Mouse (Mus musculus) midbrain, embryonic 15.5 days (tissue): ENCODE data around the gene Hes1. TPM values are rescaled to one million over a fixed set of nuclear protein-coding genes. Genes with fewer than 3 reads are reported as not detected.
A peak's percentile ranks its signal among the peaks of the same experiment; 100 is the strongest.

Source experiments
- ATAC-seq: fragments of 200-750 bp; cut with Nextera tagmentation; replicated peaks from 2 replicates; pipeline ENCODE4 v1.8.0; 2017; ENCODE audit warnings: moderate TSS enrichment
- H3K27ac ChIP-seq: fragments of 300-500 bp; sonication (generic); 2 replicates; pipeline ENCODE4 v1.5.1; 2015; ENCODE audit warnings: mild to moderate bottlenecking, inconsistent platforms
- H3K27me3 ChIP-seq: fragments of 300-500 bp; sonication (generic); replicated peaks from 2 replicates; pipeline ENCODE4 v1.6.1; 2015; ENCODE audit warnings: inconsistent platforms
- H3K36me3 ChIP-seq: fragments of 300-500 bp; sonication (generic); replicated peaks from 2 replicates; pipeline ENCODE4 v1.6.1; 2015; ENCODE audit warnings: inconsistent platforms
- H3K4me1 ChIP-seq: fragments of 300-500 bp; sonication (generic); 2 replicates; pipeline ENCODE4 v1.6.1; 2015; ENCODE audit warnings: inconsistent platforms
- H3K4me2 ChIP-seq: fragments of 300-500 bp; sonication (generic); 2 replicates; pipeline ENCODE4 v1.6.1; 2015; ENCODE audit warnings: inconsistent platforms, mild to moderate bottlenecking, moderate library complexity
- H3K4me3 ChIP-seq: fragments of 300-500 bp; sonication (generic); 2 replicates; pipeline ENCODE4 v1.5.1; 2015; ENCODE audit warnings: mild to moderate bottlenecking, inconsistent platforms
- H3K9ac ChIP-seq: fragments of 300-500 bp; sonication (generic); 2 replicates; pipeline ENCODE4 v1.6.1; 2015; ENCODE audit warnings: mild to moderate bottlenecking, inconsistent platforms
- H3K9me3 ChIP-seq: fragments of 300-500 bp; sonication (generic); 2 replicates; pipeline ENCODE4 v1.6.1; 2016; ENCODE audit warnings: inconsistent platforms
- WGBS: fragments of 180-500 bp; shearing (Covaris S2); methylation state at CpG from one replicate; pipeline ENCODE4 v1.1.7; 2015; ENCODE audit warnings: mixed read lengths; 5-methylcytosine and 5-hydroxymethylcytosine counted together
- polyA plus RNA-seq: library from polyadenylated mRNA; unstranded; fragments of >200 nt; fragmentation: Nextera tagmentation; extraction: Ambion mirVana; gene quantifications from 2 replicates; pipeline ENCODE4 v1.2.1, GENCODE M21; 2015

Gene Hes1
- polyA plus RNA-seq, 1 experiment from 2014 or later = 12.4 TPM

DNA sequence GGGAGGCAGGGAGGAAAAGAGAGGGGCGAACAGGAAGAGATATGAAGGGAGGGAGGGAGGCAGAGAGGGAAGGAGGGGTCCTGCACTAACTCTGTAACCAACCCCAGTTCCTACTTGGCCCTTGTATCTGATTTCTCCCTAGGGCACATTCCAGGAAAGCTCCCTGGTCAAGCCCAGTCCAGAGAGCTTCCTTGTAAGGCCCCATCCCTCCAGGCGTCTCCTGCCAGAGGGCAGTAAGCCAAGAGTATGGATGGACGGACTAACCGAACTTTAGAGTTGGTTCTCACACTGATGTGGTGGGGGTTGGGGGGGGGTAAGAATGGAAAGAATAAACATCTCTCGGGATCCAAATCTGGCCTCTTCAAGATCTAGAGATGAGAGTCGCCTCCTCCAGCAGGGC is 29.7 kb upstream of the Hes1 start:
- H3K9me3 ChIP-seq = no peaks in the 10 kb centered on the region
- H3K36me3 ChIP-seq = no peaks in the 10 kb centered on the region
- H3K9ac ChIP-seq = no peak overlapping the region
- H3K4me1 ChIP-seq = peaks cover 5% of the 10 kb centered on the region
- 77% methylated on average over 6 of the region's 6 CpGs for WGBS
- no peak overlapping the region for H3K27ac ChIP-seq
- peaks cover 10% of the 10 kb centered on the region for H3K27me3 ChIP-seq
- no peak overlapping the region for H3K4me3 ChIP-seq
- H3K4me2 ChIP-seq = no peak overlapping the region
- no peak for ATAC-seq

- Histone ChIP-seq H3K4me2 (no peak overlapping the region), H3K4me3 (no peak overlapping the region), H3K4me1 (peaks cover 5% of the 10 kb centered on the region), H3K27me3 (peaks cover 6% of the 10 kb centered on the region), H3K9me3 (no peaks in the 10 kb centered on the region), H3K36me3 (no peaks in the 10 kb centered on the region), H3K9ac (no peak overlapping the region), H3K27ac (no peak overlapping the region)
- WGBS = 83% methylated on average over 5 of the region's 5 CpGs
- no peak for ATAC-seq
Observed at GRCm38 (mm10) chr16:30034979-30035440, 29.2 kb upstream of the Hes1 start.

DNA sequence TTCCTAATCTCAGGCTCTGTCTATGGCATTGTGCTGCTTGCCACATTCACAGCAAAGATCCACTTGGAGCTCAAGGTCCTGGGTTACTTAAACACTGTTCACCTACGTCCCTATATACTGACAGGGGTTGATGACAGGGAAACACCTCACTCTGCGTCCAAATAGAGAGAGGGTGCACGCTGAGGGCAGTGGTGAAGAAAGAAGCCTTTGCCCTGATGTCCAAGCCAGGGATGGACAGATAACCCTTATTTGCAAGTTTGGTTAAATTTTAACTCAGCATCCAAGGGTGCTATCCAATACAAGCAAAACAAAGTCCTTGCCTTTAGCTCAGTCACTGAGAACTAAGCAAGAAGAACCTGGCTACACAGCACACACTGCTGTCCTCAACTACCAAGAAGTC is 28.1 kb upstream of the Hes1 start:
- Histone ChIP-seq H3K4me2 (no peak overlapping the region), H3K27me3 (peaks cover 3% of the 10 kb centered on the region), H3K4me1 (peaks cover 5% of the 10 kb centered on the region), H3K9me3 (no peaks in the 10 kb centered on the region), H3K4me3 (no peak overlapping the region), H3K9ac (no peak overlapping the region), H3K36me3 (no peaks in the 10 kb centered on the region), H3K27ac (no peak overlapping the region)
- ATAC-seq = no peak
- 88% methylated on average over 3 of the region's 3 CpGs for WGBS

- H3K27me3 ChIP-seq = peaks cover 3% of the 10 kb centered on the region
- peaks cover 5% of the 10 kb centered on the region for H3K4me1 ChIP-seq
- H3K4me2 ChIP-seq = no peak overlapping the region
- ATAC-seq = peak; percentile 62
- WGBS = 22% methylated on average over 15 of the region's 17 CpGs
- no peaks in the 10 kb centered on the region for H3K9me3 ChIP-seq
- no peak overlapping the region for H3K4me3 ChIP-seq
- H3K27ac ChIP-seq = no peak overlapping the region
- no peak overlapping the region for H3K9ac ChIP-seq
- H3K36me3 ChIP-seq = no peaks in the 10 kb centered on the region
Observed at GRCm38 (mm10) chr16:30038663-30039593, 25.3 kb upstream of the Hes1 start.

- H3K36me3 ChIP-seq = no peaks in the 10 kb centered on the region
- no peak for ATAC-seq
- H3K9ac ChIP-seq = no peak overlapping the region
- H3K9me3 ChIP-seq = no peaks in the 10 kb centered on the region
- H3K4me1 ChIP-seq = peaks cover 5% of the 10 kb centered on the region
- no peak overlapping the region for H3K4me2 ChIP-seq
- H3K27me3 ChIP-seq = peaks cover 3% of the 10 kb centered on the region
- H3K27ac ChIP-seq = no peak overlapping the region
- WGBS = 79% methylated on average over 2 of the region's 2 CpGs
- H3K4me3 ChIP-seq = no peak overlapping the region
Observed at GRCm38 (mm10) chr16:30039841-30040240, 24.3 kb upstream of the Hes1 start.

DNA sequence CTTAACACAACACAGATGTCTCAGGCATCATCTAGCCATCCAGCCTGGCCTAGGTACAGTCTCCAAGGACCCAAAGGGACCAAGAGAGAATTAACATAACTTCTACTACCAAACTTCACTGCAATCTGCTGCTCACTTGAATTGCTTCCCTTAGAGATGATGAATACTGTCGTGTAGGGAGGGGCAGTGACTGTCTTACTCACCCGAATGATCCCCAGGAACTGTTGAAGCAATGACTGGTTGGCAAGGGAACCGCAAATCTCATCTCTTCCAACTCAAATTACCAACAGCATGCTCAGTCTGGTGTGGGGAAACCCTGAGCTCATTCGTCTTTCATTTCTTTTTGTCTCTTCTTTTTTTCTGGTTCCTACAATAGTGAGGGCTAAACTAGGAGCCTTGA is 21.3 kb upstream of the Hes1 start:
- ATAC-seq = no peak
- Histone ChIP-seq H3K9ac (no peak overlapping the region), H3K27me3 (peaks cover 2% of the 10 kb centered on the region; the same call in 1 of the 2 replicates), H3K36me3 (no peaks in the 10 kb centered on the region), H3K4me3 (no peak overlapping the region), H3K9me3 (no peaks in the 10 kb centered on the region), H3K27ac (no peak overlapping the region), H3K4me1 (peaks cover 5% of the 10 kb centered on the region), H3K4me2 (no peak overlapping the region)
- WGBS = 65% methylated on average over 4 of the region's 4 CpGs

DNA sequence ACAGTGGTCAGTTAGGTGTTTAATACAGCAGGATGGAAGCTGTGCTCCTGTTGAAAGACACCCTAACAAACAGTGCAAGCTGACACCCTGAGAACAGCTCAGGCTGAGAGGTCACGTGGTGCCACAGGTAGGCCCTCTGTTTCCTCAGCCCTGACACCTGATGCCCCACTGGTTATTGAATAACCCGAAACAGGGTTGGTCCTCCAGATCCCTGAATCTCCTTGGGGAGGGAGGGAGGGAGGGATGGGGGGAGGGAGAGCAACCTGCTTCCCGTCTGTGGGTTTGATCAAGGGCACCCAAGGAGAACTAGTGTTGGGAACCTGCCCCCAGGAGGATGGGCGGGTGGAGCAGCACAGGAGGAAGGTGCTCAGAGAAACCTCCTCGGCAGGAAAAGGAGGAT is 18.6 kb upstream of the Hes1 start:
- Histone ChIP-seq H3K9ac (no peak overlapping the region), H3K27me3 (0 out of 2 replicates have a peak, but pooled peaks cover 7% of the 10 kb centered on the region), H3K36me3 (no peaks in the 10 kb centered on the region), H3K9me3 (no peaks in the 10 kb centered on the region), H3K4me3 (no peak overlapping the region), H3K4me1 (no peaks in the 10 kb centered on the region), H3K4me2 (no peak overlapping the region), H3K27ac (no peak overlapping the region)
- 67% methylated on average over 5 of the region's 5 CpGs for WGBS
- ATAC-seq = no peak

DNA sequence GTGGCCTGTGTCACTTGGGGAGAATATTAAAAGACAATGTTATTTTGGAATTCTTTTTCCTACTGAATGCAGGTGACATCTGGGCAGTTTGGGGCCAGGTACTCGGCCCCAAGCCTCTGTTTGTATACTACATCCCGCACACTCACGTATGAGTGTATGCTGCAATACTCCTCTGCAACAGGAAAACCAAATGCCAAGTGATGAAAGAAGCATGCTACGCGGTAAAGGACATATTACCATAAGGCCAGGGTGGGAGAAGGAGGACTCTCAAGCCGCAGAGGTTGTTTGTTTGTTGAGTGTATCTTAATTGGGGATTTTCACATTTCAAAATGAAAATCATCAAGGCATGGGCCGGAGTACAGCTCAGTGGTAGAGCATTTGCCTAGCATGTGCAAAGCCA is 17.2 kb upstream of the Hes1 start:
- Histone ChIP-seq H3K4me1 (no peaks in the 10 kb centered on the region), H3K36me3 (no peaks in the 10 kb centered on the region), H3K9ac (no peak overlapping the region), H3K4me3 (no peak overlapping the region), H3K27ac (no peak overlapping the region), H3K27me3 (0 out of 2 replicates have a peak, but pooled peaks cover 7% of the 10 kb centered on the region), H3K4me2 (no peak overlapping the region), H3K9me3 (no peaks in the 10 kb centered on the region)
- ATAC-seq = no peak
- WGBS = 87% methylated on average over 7 of the region's 7 CpGs

GRCm38 (mm10) chr16:30047421-30047831 is 16.8 kb upstream of the Hes1 start:
- 53% methylated on average over 11 of the region's 11 CpGs for WGBS
- Histone ChIP-seq H3K27me3 (0 out of 2 replicates have a peak, but pooled peaks cover 7% of the 10 kb centered on the region), H3K27ac (no peak overlapping the region), H3K9me3 (no peaks in the 10 kb centered on the region), H3K4me2 (no peak overlapping the region), H3K9ac (no peak overlapping the region), H3K4me3 (no peak overlapping the region), H3K4me1 (no peaks in the 10 kb centered on the region), H3K36me3 (no peaks in the 10 kb centered on the region)
- ATAC-seq = no peak

GRCm38 (mm10) chr16:30050767-30051490 is 13.3 kb upstream of the Hes1 start:
- Histone ChIP-seq H3K4me1 (no peaks in the 10 kb centered on the region), H3K36me3 (no peaks in the 10 kb centered on the region), H3K4me2 (no peak overlapping the region), H3K27ac (no peak overlapping the region), H3K9me3 (no peaks in the 10 kb centered on the region), H3K9ac (no peak overlapping the region), H3K4me3 (no peak overlapping the region), H3K27me3 (peaks cover 18% of the 10 kb centered on the region)
- 75% methylated on average over 10 of the region's 10 CpGs for WGBS
- ATAC-seq = no peak

DNA sequence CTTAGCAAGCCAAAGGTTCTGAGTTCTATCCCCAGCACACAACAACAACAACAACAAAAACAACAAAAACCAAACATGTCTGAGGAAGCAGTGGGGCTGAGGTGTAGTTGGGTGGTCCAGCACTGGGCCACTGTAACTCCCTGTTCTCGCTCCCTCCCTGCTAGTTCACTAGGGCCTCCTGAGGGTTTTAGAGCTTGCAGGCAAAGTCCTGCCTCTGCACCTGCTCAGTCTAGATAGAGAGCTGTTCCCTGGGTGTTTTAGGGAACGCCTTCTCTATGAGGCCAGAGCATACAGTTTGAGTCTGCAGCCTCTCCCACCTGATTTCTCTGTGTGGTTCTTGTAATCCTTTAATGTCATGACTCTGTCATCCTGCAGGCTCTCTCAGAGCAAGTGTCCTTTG is 11.9 kb upstream of the Hes1 start:
- Histone ChIP-seq H3K36me3 (no peaks in the 10 kb centered on the region), H3K9me3 (no peaks in the 10 kb centered on the region), H3K4me3 (no peak overlapping the region), H3K27me3 (peaks cover 28% of the 10 kb centered on the region), H3K9ac (no peak overlapping the region), H3K27ac (no peak overlapping the region), H3K4me2 (no peak overlapping the region), H3K4me1 (no peaks in the 10 kb centered on the region)
- no peak for ATAC-seq
- 66% methylated on average over 2 of the region's 2 CpGs for WGBS

DNA sequence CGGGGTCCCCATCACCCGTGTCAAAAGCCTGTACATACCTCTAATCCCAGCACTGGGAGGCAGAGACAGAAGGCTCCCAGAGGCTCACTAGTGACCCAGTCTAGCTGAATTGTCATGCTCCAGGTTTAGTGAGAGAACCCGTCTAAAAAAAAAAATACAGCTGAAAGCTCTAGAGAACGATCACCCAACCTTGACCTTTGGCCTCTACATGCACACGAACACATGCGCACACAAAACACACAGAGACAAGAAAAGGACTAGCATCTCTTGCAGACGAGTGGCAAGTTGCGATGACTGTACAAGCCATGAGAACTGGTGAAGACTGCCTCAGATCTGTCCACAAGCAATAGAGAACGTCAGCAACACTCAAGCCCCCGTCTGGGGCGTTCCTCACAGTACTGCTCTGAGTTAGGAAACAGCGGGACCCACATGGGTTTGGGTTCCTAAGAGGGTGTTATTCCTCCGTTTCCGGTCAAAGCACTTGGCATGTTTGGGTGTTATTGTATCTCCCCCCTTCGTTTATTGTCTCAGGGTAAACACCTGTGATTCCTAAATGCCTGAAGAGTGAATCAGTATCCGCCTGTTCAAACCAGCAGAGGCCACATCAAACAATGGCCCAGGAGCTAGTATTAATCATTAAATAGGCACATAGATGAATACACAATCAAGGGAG is 11.2 kb upstream of the Hes1 start:
- H3K4me2 ChIP-seq = no peak overlapping the region
- no peak overlapping the region for H3K9ac ChIP-seq
- peaks cover 26% of the 10 kb centered on the region for H3K27me3 ChIP-seq
- 65% methylated on average over 16 of the region's 16 CpGs for WGBS
- no peaks in the 10 kb centered on the region for H3K9me3 ChIP-seq
- no peak overlapping the region for H3K4me3 ChIP-seq
- no peak overlapping the region for H3K27ac ChIP-seq
- H3K4me1 ChIP-seq = no peaks in the 10 kb centered on the region
- ATAC-seq = no peak
- no peaks in the 10 kb centered on the region for H3K36me3 ChIP-seq
